Mouse (Mus musculus): Measurements from ENCODE around the gene Chst8. TPM values are rescaled to one million over a fixed set of nuclear protein-coding genes. Genes with fewer than 3 reads are reported as not detected.

Chst8 gene
- total and polyA plus RNA-seq, 3 experiments = 0.22 TPM; not detected in 2

DNA sequence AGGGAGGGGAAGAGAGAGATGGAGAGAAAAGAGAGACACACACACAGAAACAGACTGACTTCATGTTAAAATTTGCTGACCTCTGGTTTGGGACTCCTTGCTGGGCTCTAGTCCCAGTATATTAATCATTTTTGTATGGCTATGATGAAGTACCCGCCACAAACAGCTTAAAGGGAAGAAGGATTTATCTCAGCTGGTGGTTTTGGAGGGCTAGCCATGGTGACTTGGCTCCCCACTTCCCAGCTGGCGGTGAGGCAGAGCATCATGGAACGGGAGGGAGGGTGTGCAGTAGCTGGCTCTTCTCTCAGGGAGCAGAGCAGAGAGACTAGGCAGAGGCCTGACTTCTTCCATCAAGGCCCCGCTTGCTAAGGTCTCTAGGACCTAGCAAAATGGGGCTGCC lies 109.1 kb downstream of the Chst8 start:
- H3K9me3 ChIP-seq (replicated peaks) = peaks cover 76% of the 10 kb centered on the region
- H3K4me1 ChIP-seq (ENCODE audit: insufficient read depth, low read depth, low read length) = no peaks in the 10 kb centered on the region
- H3K4me3 ChIP-seq (ENCODE audit: low read depth, low read length) = no peak overlapping the region
- TF ChIP-seq POLR2AphosphoS5 (IDR thresholded peaks at IDR 0.05; ENCODE audit: insufficient replicate concordance, low read depth, low read length) (no peak), GATA2 (IDR thresholded peaks at IDR 0.05; ENCODE audit: borderline replicate concordance, low read depth, low read length) (no peak), GATA1 (IDR thresholded peaks at IDR 0.05; ENCODE audit: borderline replicate concordance, low read length) (no peak), CTCF (IDR thresholded peaks at IDR 0.05; ENCODE audit: low read depth, low read length) (no peak), TAL1 (conservative IDR thresholded peaks at IDR 0.05; ENCODE audit: low read depth, low read length) (no peak)
- H3K36me3 ChIP-seq (replicated peaks) = no peaks in the 10 kb centered on the region
- H3K27me3 ChIP-seq (ENCODE audit: insufficient read depth, low read length) = no peaks in the 10 kb centered on the region
- DNase-seq (ENCODE audit: low spot score) (no peak), ATAC-seq (ENCODE audit: extremely low read depth, insufficient number of reproducible peaks, low FRiP score, poor library complexity, severe bottlenecking) (no peak)

- DNase-seq (ENCODE audit: low spot score) (no peak), ATAC-seq (ENCODE audit: extremely low read depth, insufficient number of reproducible peaks, low FRiP score, poor library complexity, severe bottlenecking) (no peak)
- H3K9me3 ChIP-seq (replicated peaks) = peaks cover 75% of the 10 kb centered on the region
- H3K4me1 ChIP-seq (ENCODE audit: insufficient read depth, low read depth, low read length) = no peaks in the 10 kb centered on the region
- no peaks in the 10 kb centered on the region for H3K36me3 ChIP-seq (replicated peaks)
- no peaks in the 10 kb centered on the region for H3K27me3 ChIP-seq (ENCODE audit: insufficient read depth, low read length)
- TF ChIP-seq GATA1 (IDR thresholded peaks at IDR 0.05; ENCODE audit: borderline replicate concordance, low read length) (no peak), CTCF (IDR thresholded peaks at IDR 0.05; ENCODE audit: low read depth, low read length) (no peak), GATA2 (IDR thresholded peaks at IDR 0.05; ENCODE audit: borderline replicate concordance, low read depth, low read length) (no peak), POLR2AphosphoS5 (IDR thresholded peaks at IDR 0.05; ENCODE audit: insufficient replicate concordance, low read depth, low read length) (no peak), TAL1 (conservative IDR thresholded peaks at IDR 0.05; ENCODE audit: low read depth, low read length) (no peak)
- H3K4me3 ChIP-seq (ENCODE audit: low read depth, low read length) = no peak overlapping the region
These were observed 109.7 kb downstream of the Chst8 start for GRCm38 (mm10) chr7:34702718-34703351.

- Histone ChIP-seq H3K27me3 (ENCODE audit: insufficient read depth, low read length) (no peaks in the 10 kb centered on the region), H3K4me1 (ENCODE audit: insufficient read depth, low read depth, low read length) (no peaks in the 10 kb centered on the region), H3K4me3 (ENCODE audit: low read depth, low read length) (no peak overlapping the region), H3K36me3 (replicated peaks) (no peaks in the 10 kb centered on the region), H3K9me3 (replicated peaks) (peaks cover 82% of the 10 kb centered on the region)
- no peak for DNase-seq (ENCODE audit: low spot score)
- no peak for ATAC-seq (ENCODE audit: extremely low read depth, insufficient number of reproducible peaks, low FRiP score, poor library complexity, severe bottlenecking)
- TF ChIP-seq POLR2AphosphoS5 (IDR thresholded peaks at IDR 0.05; ENCODE audit: insufficient replicate concordance, low read depth, low read length) (no peak), CTCF (IDR thresholded peaks at IDR 0.05; ENCODE audit: low read depth, low read length) (no peak), GATA1 (IDR thresholded peaks at IDR 0.05; ENCODE audit: borderline replicate concordance, low read length) (no peak)
These were observed 112.6 kb downstream of the Chst8 start for GRCm38 (mm10) chr7:34699888-34700287.

GRCm38 (mm10) chr7:34698221-34698620 lies 114.3 kb downstream of the Chst8 start:
- Histone ChIP-seq H3K9me3 (replicated peaks) (peaks cover 85% of the 10 kb centered on the region), H3K4me1 (ENCODE audit: insufficient read depth, low read depth, low read length) (no peaks in the 10 kb centered on the region), H3K27me3 (ENCODE audit: insufficient read depth, low read length) (no peaks in the 10 kb centered on the region), H3K36me3 (replicated peaks) (no peaks in the 10 kb centered on the region), H3K4me3 (ENCODE audit: low read depth, low read length) (no peak overlapping the region)
- DNase-seq (ENCODE audit: low spot score) = no peak
- no peak for ATAC-seq (ENCODE audit: extremely low read depth, insufficient number of reproducible peaks, low FRiP score, poor library complexity, severe bottlenecking)
- no peak for TF ChIP-seq TAL1 (conservative IDR thresholded peaks at IDR 0.05; ENCODE audit: low read depth, low read length)
- no peak for TF ChIP-seq GATA2 (IDR thresholded peaks at IDR 0.05; ENCODE audit: borderline replicate concordance, low read depth, low read length)
- no peak for TF ChIP-seq POLR2AphosphoS5 (IDR thresholded peaks at IDR 0.05; ENCODE audit: insufficient replicate concordance, low read depth, low read length)
- no peak for TF ChIP-seq GATA1 (IDR thresholded peaks at IDR 0.05; ENCODE audit: borderline replicate concordance, low read length)
- TF ChIP-seq CTCF (IDR thresholded peaks at IDR 0.05; ENCODE audit: low read depth, low read length) = no peak

GRCm38 (mm10) chr7:34696086-34696485 lies 116.4 kb downstream of the Chst8 start:
- DNase-seq (ENCODE audit: low spot score) (no peak), ATAC-seq (ENCODE audit: extremely low read depth, insufficient number of reproducible peaks, low FRiP score, poor library complexity, severe bottlenecking) (no peak)
- no peak overlapping the region for H3K4me3 ChIP-seq (ENCODE audit: low read depth, low read length)
- no peak for TF ChIP-seq TAL1 (conservative IDR thresholded peaks at IDR 0.05; ENCODE audit: low read depth, low read length)
- no peak for TF ChIP-seq POLR2AphosphoS5 (IDR thresholded peaks at IDR 0.05; ENCODE audit: insufficient replicate concordance, low read depth, low read length)
- no peak for TF ChIP-seq GATA1 (IDR thresholded peaks at IDR 0.05; ENCODE audit: borderline replicate concordance, low read length)
- no peak for TF ChIP-seq CTCF (IDR thresholded peaks at IDR 0.05; ENCODE audit: low read depth, low read length)
- TF ChIP-seq GATA2 (IDR thresholded peaks at IDR 0.05; ENCODE audit: borderline replicate concordance, low read depth, low read length) = no peak
- H3K9me3 ChIP-seq (replicated peaks) = peaks cover 88% of the 10 kb centered on the region
- H3K36me3 ChIP-seq (replicated peaks) = no peaks in the 10 kb centered on the region
- no peaks in the 10 kb centered on the region for H3K27me3 ChIP-seq (ENCODE audit: insufficient read depth, low read length)
- no peaks in the 10 kb centered on the region for H3K4me1 ChIP-seq (ENCODE audit: insufficient read depth, low read depth, low read length)

GRCm38 (mm10) chr7:34694898-34695297 lies 117.6 kb downstream of the Chst8 start:
- Histone ChIP-seq H3K27me3 (ENCODE audit: insufficient read depth, low read length) (no peaks in the 10 kb centered on the region), H3K4me1 (ENCODE audit: insufficient read depth, low read depth, low read length) (no peaks in the 10 kb centered on the region), H3K4me3 (ENCODE audit: low read depth, low read length) (no peak overlapping the region), H3K9me3 (replicated peaks) (peaks cover 90% of the 10 kb centered on the region), H3K36me3 (replicated peaks) (no peaks in the 10 kb centered on the region)
- no peak for TF ChIP-seq TAL1 (conservative IDR thresholded peaks at IDR 0.05; ENCODE audit: low read depth, low read length)
- TF ChIP-seq CTCF (IDR thresholded peaks at IDR 0.05; ENCODE audit: low read depth, low read length) = no peak
- TF ChIP-seq POLR2AphosphoS5 (IDR thresholded peaks at IDR 0.05; ENCODE audit: insufficient replicate concordance, low read depth, low read length) = no peak
- no peak for TF ChIP-seq GATA1 (IDR thresholded peaks at IDR 0.05; ENCODE audit: borderline replicate concordance, low read length)
- no peak for TF ChIP-seq GATA2 (IDR thresholded peaks at IDR 0.05; ENCODE audit: borderline replicate concordance, low read depth, low read length)
- no peak for DNase-seq (ENCODE audit: low spot score)
- no peak for ATAC-seq (ENCODE audit: extremely low read depth, insufficient number of reproducible peaks, low FRiP score, poor library complexity, severe bottlenecking)
